Mouse (Mus musculus): ENCODE results near the gene Nudt22.

DNA sequence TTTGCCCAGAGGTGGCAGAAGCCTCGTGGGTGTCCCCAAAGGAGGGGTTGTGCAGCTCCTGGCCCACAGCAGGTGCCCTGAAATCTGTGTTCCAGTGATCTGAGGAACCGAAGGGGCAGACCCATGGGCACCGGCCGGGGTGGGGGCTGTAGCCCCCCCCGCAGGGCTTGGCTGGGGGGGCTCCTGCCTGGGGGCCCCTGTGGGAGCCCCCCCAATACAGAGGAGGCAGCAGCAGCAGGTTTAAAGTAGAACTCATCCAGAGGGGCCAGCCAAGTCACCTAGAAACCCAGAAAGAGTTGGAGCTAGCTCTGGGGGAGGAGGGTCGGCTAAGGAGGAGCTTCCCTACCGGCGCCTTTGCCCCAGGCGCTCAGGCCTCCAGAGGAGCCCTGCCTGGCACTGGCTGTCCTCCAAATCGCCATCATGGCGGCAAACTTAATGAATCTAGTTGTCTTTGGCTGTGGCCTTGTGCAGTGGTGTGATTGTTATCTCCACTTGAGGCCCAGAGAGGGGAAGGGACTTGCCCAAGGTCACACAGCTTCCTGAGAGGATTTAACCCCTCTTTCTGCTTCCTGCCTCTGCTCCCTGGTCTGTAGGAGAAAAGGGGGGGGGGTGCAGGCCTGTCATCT lies 25.3 kb downstream of the Nudt22 start:
- TF ChIP-seq POLR2A (IDR thresholded peaks at IDR 0.05; ENCODE audit: insufficient read depth, low read depth, low read length) (no peak), CTCF (IDR thresholded peaks at IDR 0.05; ENCODE audit: insufficient read depth, low read depth, low read length) (no peak)
